Mouse (Mus musculus) lung, adult 2 months (tissue): ENCODE measurements around the gene Coro2b.

Source experiments
- CTCF ChIP-seq: fragments of 200-500 bp; IDR thresholded peaks from 2 replicates; pipeline ENCODE4 v1.5.1; 2011; ENCODE audit warnings: mild to moderate bottlenecking, low read length, control low read depth; ENCODE audit not compliant: insufficient read depth
- POLR2A ChIP-seq: fragments of 200-500 bp; IDR thresholded peaks from 2 replicates; pipeline ENCODE4 v1.6.1; 2011; ENCODE audit warnings: low read depth, mild to moderate bottlenecking, control low read depth, low read length, borderline replicate concordance; ENCODE audit errors: extremely low read depth

DNA sequence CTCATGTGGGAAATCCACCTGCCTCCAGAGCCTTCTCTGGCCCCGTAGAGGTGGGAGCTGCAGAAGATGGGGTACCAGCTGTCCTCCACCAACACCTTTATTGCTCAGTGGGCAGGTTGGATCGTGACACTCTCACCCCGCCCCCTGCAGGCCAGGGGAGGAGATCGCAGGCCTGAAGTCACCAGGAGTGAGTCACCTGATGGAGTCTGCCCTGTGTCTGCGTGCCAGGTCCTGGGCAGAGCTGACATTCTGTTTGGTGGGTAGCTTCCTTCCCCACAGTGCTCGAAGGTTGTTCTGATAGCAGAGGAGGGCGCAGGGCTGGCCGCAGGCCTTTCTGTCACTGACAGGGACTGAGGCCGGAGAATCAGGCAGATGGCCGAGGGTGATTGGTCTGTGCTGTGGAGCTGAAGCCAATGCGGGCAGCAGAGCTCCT lies 13.8 kb upstream of the Coro2b start:
- TF ChIP-seq POLR2A (no peak), CTCF (peak; percentile 69)
